Mouse (Mus musculus) lung, postnatal 0 days (tissue): ENCODE results near the gene Ap1g2. TPM values are rescaled to one million over a fixed set of nuclear protein-coding genes. Genes with fewer than 3 reads are reported as not detected.

Source experiments
- ATAC-seq: fragments of 200-750 bp; cut with Nextera tagmentation; 2 replicates; pipeline ENCODE4 v1.8.0; 2017; ENCODE audit warnings: moderate library complexity
- DNase-seq: peaks from one replicate; pipeline ENCODE4 v3.0.0-alpha.2; 2016; ENCODE audit warnings: low spot score
- H3K27ac ChIP-seq: fragments of 300-500 bp; sonication (generic); 2 replicates; pipeline ENCODE4 v1.5.1; 2014; ENCODE audit warnings: antibody characterized with exemption, mild to moderate bottlenecking, low read length, mixed read lengths
- H3K27me3 ChIP-seq: fragments of 300-500 bp; sonication (generic); replicated peaks from 2 replicates; pipeline ENCODE4 v1.6.1; 2014; ENCODE audit warnings: low read length, mixed read lengths; ENCODE audit not compliant: insufficient read depth
- H3K36me3 ChIP-seq: fragments of 300-500 bp; sonication (generic); 2 replicates; pipeline ENCODE4 v1.6.1; 2014; ENCODE audit warnings: low read length, mixed read lengths; ENCODE audit not compliant: insufficient read depth
- H3K4me1 ChIP-seq: fragments of 300-500 bp; sonication (generic); 2 replicates; pipeline ENCODE4 v1.6.1; 2014; ENCODE audit warnings: antibody characterized with exemption, low read depth, low read length, mixed read lengths; ENCODE audit not compliant: insufficient read depth
- H3K4me2 ChIP-seq: fragments of 300-500 bp; sonication (generic); replicated peaks from 2 replicates; pipeline ENCODE4 v1.6.1; 2014; ENCODE audit warnings: low read depth, mild to moderate bottlenecking, low read length, moderate library complexity, mixed read lengths
- H3K4me3 ChIP-seq: fragments of 300-500 bp; sonication (generic); 2 replicates; pipeline ENCODE4 v1.5.1; 2014; ENCODE audit warnings: low read depth, low read length
- H3K9ac ChIP-seq: fragments of 300-500 bp; sonication (generic); replicated peaks from 2 replicates; pipeline ENCODE4 v1.6.1; 2014; ENCODE audit warnings: low read depth, mild to moderate bottlenecking
- H3K9me3 ChIP-seq: fragments of 300-500 bp; sonication (generic); 2 replicates; pipeline ENCODE4 v1.6.1; 2016; ENCODE audit warnings: low read length, mixed read lengths
- CTCF ChIP-seq: IDR thresholded peaks from 2 replicates; pipeline ENCODE4 v1.5.1; 2016; ENCODE audit warnings: antibody characterized with exemption, mild to moderate bottlenecking
- EP300 ChIP-seq: IDR thresholded peaks from 2 replicates; pipeline ENCODE4 v1.6.1; 2016; ENCODE audit warnings: antibody characterized with exemption, mild to moderate bottlenecking, control low read depth
- WGBS: fragments of 180-500 bp; shearing (Covaris S2); extraction: QIAGEN DNeasy Blood & Tissue Kit; methylation state at CpG from one replicate; pipeline ENCODE4 v1.1.7; 2014; 5-methylcytosine and 5-hydroxymethylcytosine counted together
- polyA plus RNA-seq: library from polyadenylated mRNA; unstranded; fragments of >200 nt; fragmentation: Nextera tagmentation; extraction: Ambion mirVana; gene quantifications from 2 replicates; pipeline ENCODE4 v1.2.1, GENCODE M21; 2015

Ap1g2 gene
- polyA plus RNA-seq, 1 experiment from 2014 or later = 11.5 TPM

GRCm38 (mm10) chr14:55146829-55147401 is 40.5 kb upstream of the Ap1g2 start:
- Histone ChIP-seq H3K27me3 (no peaks in the 10 kb centered on the region), H3K4me3 (no peak overlapping the region), H3K4me2 (no peak overlapping the region), H3K9ac (no peak overlapping the region), H3K27ac (no peak overlapping the region), H3K36me3 (no peaks in the 10 kb centered on the region), H3K9me3 (no peaks in the 10 kb centered on the region), H3K4me1 (no peaks in the 10 kb centered on the region)
- no peak for ATAC-seq
- no peak for TF ChIP-seq EP300
- no peak for TF ChIP-seq CTCF
- DNase-seq = no peak
- 76% methylated on average over 12 of the region's 12 CpGs for WGBS

- no peaks in the 10 kb centered on the region for H3K36me3 ChIP-seq
- DNase-seq (no peak), ATAC-seq (no peak)
- no peak overlapping the region for H3K27ac ChIP-seq
- H3K9ac ChIP-seq = no peak overlapping the region
- H3K4me2 ChIP-seq = no peak overlapping the region
- H3K4me3 ChIP-seq = no peak overlapping the region
- no peaks in the 10 kb centered on the region for H3K9me3 ChIP-seq
- H3K27me3 ChIP-seq = no peaks in the 10 kb centered on the region
- TF ChIP-seq EP300 = no peak
- no peak for TF ChIP-seq CTCF
- 90% methylated on average over 1 of the region's 1 CpGs for WGBS
- no peaks in the 10 kb centered on the region for H3K4me1 ChIP-seq
These were observed 39.9 kb upstream of the Ap1g2 start for GRCm38 (mm10) chr14:55146324-55146723.

GRCm38 (mm10) chr14:55139313-55139712 is 32.9 kb upstream of the Ap1g2 start:
- 34% methylated on average over 7 of the region's 7 CpGs for WGBS
- ATAC-seq = peak; percentile 32

GRCm38 (mm10) chr14:55135676-55136075 is 29.3 kb upstream of the Ap1g2 start:
- no peak for DNase-seq
- H3K36me3 ChIP-seq = no peaks in the 10 kb centered on the region
- 69% methylated on average over 8 of the region's 8 CpGs for WGBS
- no peak for ATAC-seq
- no peak overlapping the region for H3K9ac ChIP-seq
- H3K27ac ChIP-seq = no peak overlapping the region
- no peak overlapping the region for H3K4me2 ChIP-seq
- TF ChIP-seq EP300 = no peak
- TF ChIP-seq CTCF = no peak
- H3K9me3 ChIP-seq = no peaks in the 10 kb centered on the region
- H3K4me1 ChIP-seq = no peaks in the 10 kb centered on the region
- H3K27me3 ChIP-seq = no peaks in the 10 kb centered on the region
- no peak overlapping the region for H3K4me3 ChIP-seq

More at GRCm38 (mm10) chr14:55139313-55139712, 32.9 kb upstream of the Ap1g2 start:
- TF ChIP-seq CTCF (no peak), EP300 (no peak)
- Histone ChIP-seq H3K4me3 (no peak overlapping the region), H3K36me3 (no peaks in the 10 kb centered on the region), H3K4me1 (no peaks in the 10 kb centered on the region), H3K9me3 (no peaks in the 10 kb centered on the region), H3K27ac (no peak overlapping the region), H3K27me3 (no peaks in the 10 kb centered on the region), H3K9ac (no peak overlapping the region), H3K4me2 (no peak overlapping the region)
- peak; percentile 36 for DNase-seq

- DNase-seq (no peak), ATAC-seq (no peak)
- Histone ChIP-seq H3K9me3 (no peaks in the 10 kb centered on the region), H3K9ac (no peak overlapping the region), H3K4me3 (no peak overlapping the region), H3K4me1 (no peaks in the 10 kb centered on the region; the same call in 1 of the 2 replicates), H3K36me3 (no peaks in the 10 kb centered on the region), H3K27me3 (no peaks in the 10 kb centered on the region), H3K4me2 (no peak overlapping the region), H3K27ac (no peak overlapping the region)
- TF ChIP-seq CTCF = no peak
- TF ChIP-seq EP300 = no peak
- WGBS = 78% methylated on average over 7 of the region's 7 CpGs
These were observed 20.1 kb upstream of the Ap1g2 start for GRCm38 (mm10) chr14:55126521-55126920.

GRCm38 (mm10) chr14:55125711-55126110 is 19.3 kb upstream of the Ap1g2 start:
- no peak for ATAC-seq
- H3K27me3 ChIP-seq = no peaks in the 10 kb centered on the region
- no peak for DNase-seq
- H3K27ac ChIP-seq = no peak overlapping the region
- no peak overlapping the region for H3K9ac ChIP-seq
- no peaks in the 10 kb centered on the region; the same call in 1 of the 2 replicates for H3K4me1 ChIP-seq
- no peak for TF ChIP-seq CTCF
- no peak for TF ChIP-seq EP300
- WGBS = 62% methylated on average over 5 of the region's 5 CpGs
- no peaks in the 10 kb centered on the region for H3K36me3 ChIP-seq
- no peak overlapping the region for H3K4me3 ChIP-seq
- no peaks in the 10 kb centered on the region for H3K9me3 ChIP-seq
- H3K4me2 ChIP-seq = no peak overlapping the region
